Mouse (Mus musculus) cortical plate, adult 2 months (tissue): ENCODE results near the gene Ltbp2. TPM values are rescaled to one million over a fixed set of nuclear protein-coding genes. Genes with fewer than 3 reads are reported as not detected.

ENCODE experiments used
- H3K27ac ChIP-seq: fragments of 200-500 bp; 2 replicates; pipeline ENCODE4 v1.5.1; 2012; ENCODE audit warnings: low read length, control low read depth, inconsistent platforms; ENCODE audit not compliant: insufficient read depth
- H3K4me1 ChIP-seq: fragments of 200-500 bp; 2 replicates; pipeline ENCODE4 v1.6.1; 2011; ENCODE audit warnings: low read length; ENCODE audit not compliant: control insufficient read depth, insufficient read depth
- H3K4me3 ChIP-seq: fragments of 200-500 bp; 2 replicates; pipeline ENCODE4 v1.5.1; 2011; ENCODE audit warnings: mild to moderate bottlenecking, low read length, control low read depth; ENCODE audit not compliant: insufficient read depth
- CTCF ChIP-seq: fragments of 200-500 bp; IDR thresholded peaks from 2 replicates; pipeline ENCODE4 v1.5.1; 2011; ENCODE audit warnings: mild to moderate bottlenecking, control low read depth, low read length; ENCODE audit not compliant: insufficient read depth; ENCODE audit errors: extremely low read depth
- POLR2A ChIP-seq: fragments of 200-500 bp; IDR thresholded peaks from 2 replicates; pipeline ENCODE4 v1.6.1; 2011; ENCODE audit warnings: mild to moderate bottlenecking, low read length, control low read depth; ENCODE audit not compliant: insufficient read depth; ENCODE audit errors: extremely low read depth
- polyA plus RNA-seq: library from polyadenylated mRNA; depleted of rRNA; stranded (reverse); fragments of >200 nt; gene quantifications from 2 replicates; pipeline ENCODE4 v1.2.3, GENCODE M21; 2012

Ltbp2 gene
- polyA plus RNA-seq, 1 experiment = 0.38 TPM

GRCm38 (mm10) chr12:84858149-84859113, 17.9 kb downstream of the Ltbp2 start:
- Histone ChIP-seq H3K4me3 (no peak overlapping the region), H3K27ac (no peak overlapping the region), H3K4me1 (no peaks in the 10 kb centered on the region)
- TF ChIP-seq POLR2A (no peak), CTCF (no peak)

DNA sequence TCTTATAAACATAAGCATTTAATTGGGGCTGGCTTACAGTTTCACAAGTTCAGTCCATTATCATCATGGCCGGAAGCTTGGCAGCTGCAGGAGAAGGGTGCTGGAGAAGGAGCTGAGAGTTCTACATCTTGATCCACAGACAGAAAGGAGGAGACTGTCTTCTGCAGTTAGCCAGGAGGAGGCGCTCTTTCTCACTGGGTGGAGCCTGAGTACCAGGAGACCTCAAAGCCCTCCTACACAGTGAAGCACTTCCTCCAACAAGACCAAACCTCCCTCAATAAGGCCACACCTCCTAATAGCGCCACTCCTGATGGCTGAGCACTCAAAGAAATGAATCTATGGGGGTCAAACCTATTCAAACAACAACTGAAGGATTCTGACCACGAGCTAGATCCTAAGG, 18.6 kb downstream of the Ltbp2 start:
- Histone ChIP-seq H3K27ac (no peak overlapping the region), H3K4me3 (no peak overlapping the region), H3K4me1 (no peaks in the 10 kb centered on the region)
- TF ChIP-seq POLR2A = no peak
- no peak for TF ChIP-seq CTCF

- H3K4me1 ChIP-seq = no peaks in the 10 kb centered on the region
- no peak for TF ChIP-seq CTCF
- no peak for TF ChIP-seq POLR2A
- H3K4me3 ChIP-seq = no peak overlapping the region
- H3K27ac ChIP-seq = no peak overlapping the region
These were observed 19.8 kb downstream of the Ltbp2 start for GRCm38 (mm10) chr12:84856532-84856931.

- H3K27ac ChIP-seq = no peak overlapping the region
- H3K4me3 ChIP-seq = no peak overlapping the region
- TF ChIP-seq CTCF (no peak), POLR2A (no peak)
- H3K4me1 ChIP-seq = no peaks in the 10 kb centered on the region
These were observed 21.2 kb downstream of the Ltbp2 start for GRCm38 (mm10) chr12:84855084-84855625.

GRCm38 (mm10) chr12:84854392-84855033, 21.8 kb downstream of the Ltbp2 start:
- Histone ChIP-seq H3K4me1 (no peaks in the 10 kb centered on the region), H3K4me3 (no peak overlapping the region), H3K27ac (no peak overlapping the region)
- TF ChIP-seq CTCF = no peak
- TF ChIP-seq POLR2A = no peak

DNA sequence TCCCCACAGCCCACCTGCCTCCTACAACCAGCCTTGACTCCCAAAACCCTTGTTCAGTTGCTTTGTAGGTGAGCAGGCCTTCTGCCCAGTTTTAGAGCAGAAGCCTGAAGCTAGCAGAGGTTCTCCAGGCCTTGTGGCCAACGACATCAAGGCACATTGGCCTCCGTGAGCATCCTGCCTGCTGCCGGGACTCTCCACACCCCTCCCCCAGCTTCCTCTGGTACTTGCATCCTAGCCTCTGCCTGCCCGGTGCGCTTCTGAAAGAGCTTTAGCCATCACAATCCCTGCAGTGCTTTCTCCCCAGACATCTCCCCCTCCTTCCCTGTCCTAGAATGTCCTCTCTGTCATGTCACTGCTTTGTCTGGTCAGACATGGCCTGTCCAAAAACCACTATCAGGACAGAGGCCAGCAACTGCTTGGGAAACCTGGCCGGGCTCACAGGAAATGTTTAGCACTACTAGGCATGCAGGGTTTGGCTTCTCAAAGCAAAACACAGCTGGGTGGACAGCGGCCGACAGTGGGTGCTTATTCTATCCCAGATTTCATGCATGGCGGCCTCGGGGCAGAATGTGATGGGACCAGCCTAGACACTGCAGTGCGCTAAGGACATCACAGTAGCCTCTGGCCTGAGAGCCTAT, 24.8 kb downstream of the Ltbp2 start:
- no peaks in the 10 kb centered on the region for H3K4me1 ChIP-seq
- H3K4me3 ChIP-seq = no peak overlapping the region
- H3K27ac ChIP-seq = no peak overlapping the region
- TF ChIP-seq CTCF (no peak), POLR2A (no peak)

DNA sequence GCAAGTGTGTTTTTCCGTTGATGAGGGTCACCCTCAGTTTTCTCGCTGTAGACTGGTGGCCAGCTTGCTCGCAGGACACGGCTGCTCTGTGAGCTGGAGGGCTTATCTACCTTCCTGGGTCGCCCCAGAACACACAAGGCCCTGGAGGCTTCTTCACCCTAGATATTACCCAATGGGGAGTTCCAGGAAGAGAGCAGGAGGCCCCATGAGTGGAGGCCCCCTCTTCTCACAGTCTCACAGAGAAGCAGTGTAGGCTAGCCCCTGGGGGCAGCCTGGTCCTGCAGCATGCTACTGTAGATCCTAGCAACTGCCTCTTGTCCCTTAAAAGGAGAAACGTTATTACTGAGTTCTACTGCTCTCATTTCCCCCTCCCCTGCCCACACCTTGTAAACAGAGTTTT, 28.4 kb downstream of the Ltbp2 start:
- Histone ChIP-seq H3K27ac (no peak overlapping the region), H3K4me3 (no peak overlapping the region), H3K4me1 (no peaks in the 10 kb centered on the region)
- TF ChIP-seq POLR2A = no peak
- no peak for TF ChIP-seq CTCF

- no peak for TF ChIP-seq CTCF
- TF ChIP-seq POLR2A = no peak
- Histone ChIP-seq H3K4me1 (no peaks in the 10 kb centered on the region), H3K27ac (no peak overlapping the region), H3K4me3 (no peak overlapping the region)
These were observed 28.9 kb downstream of the Ltbp2 start for GRCm38 (mm10) chr12:84847480-84847879.

DNA sequence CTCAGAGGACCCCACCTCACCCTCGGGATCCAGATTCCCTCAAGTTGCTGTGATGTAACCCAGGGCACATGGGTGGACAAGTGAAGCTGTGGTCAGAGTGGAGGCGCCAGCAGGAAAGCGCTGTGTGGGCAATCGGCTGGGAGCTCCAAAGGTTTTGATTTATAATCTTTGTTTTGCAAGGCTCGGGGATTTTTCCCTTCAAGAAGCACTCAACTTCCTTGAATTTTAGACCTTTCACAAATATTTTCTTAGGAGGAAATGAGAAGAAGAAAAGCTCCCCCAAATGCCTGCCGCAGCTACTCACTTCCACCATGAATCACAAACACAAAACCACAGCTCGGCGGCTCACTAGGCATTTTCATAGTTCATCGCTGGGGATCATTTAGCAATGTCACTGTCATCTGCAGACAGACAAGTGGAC, 29.7 kb downstream of the Ltbp2 start:
- TF ChIP-seq POLR2A (no peak), CTCF (no peak)

More for the DNA sequence above, 29.7 kb downstream of the Ltbp2 start:
- Histone ChIP-seq H3K27ac (no peak overlapping the region), H3K4me3 (no peak overlapping the region), H3K4me1 (no peaks in the 10 kb centered on the region)
